22 mouse cellular contexts compared by ENCODE assay signal in genomic region chr2:17453676-17454075, GRCm38 (mm10).
DNase-seq lines count a peak whose midpoint lies in the region; ATAC-seq and TF ChIP-seq lines count a peak whose summit lies in the region.
"Had no signal": no experiment of that assay in that cellular context is flagged by ENCODE, and none has a peak within 500 bp of the region (broad histone marks: within the 10 kb centered on the region; RNA-seq: fewer than 3 reads in every experiment).

No protein-coding gene starts in this region.

- H3K4me1 ChIP-seq in embryonic facial prominence, embryonic 14.5 days (ENCODE audit: control insufficient read depth, insufficient read depth, low read length) = no peaks in the 10 kb centered on the region
- H3K4me1 ChIP-seq in embryonic facial prominence, embryonic 10.5 days = no peaks in the 10 kb centered on the region
- H3K4me1 ChIP-seq in lung, embryonic 14.5 days (ENCODE audit: insufficient read depth) = no peaks in the 10 kb centered on the region
- H3K4me1 ChIP-seq: forebrain, embryonic 13.5 days; limb, embryonic 10.5 days had no signal

- no peak for TF ChIP-seq CTCF in lung, embryonic 14.5 days (IDR thresholded peaks at IDR 0.05; ENCODE audit: low read depth)

- H3K9me3 ChIP-seq in embryonic facial prominence, embryonic 14.5 days (ENCODE audit: control insufficient read depth, low read length) = no peaks in the 10 kb centered on the region
- no peaks in the 10 kb centered on the region for H3K9me3 ChIP-seq in embryonic facial prominence, embryonic 10.5 days
- H3K9me3 ChIP-seq in lung, embryonic 14.5 days (ENCODE audit: low read depth, low read length) = no peaks in the 10 kb centered on the region
- H3K9me3 ChIP-seq: forebrain, embryonic 13.5 days; limb, embryonic 10.5 days had no signal

- H3K36me3 ChIP-seq in embryonic facial prominence, embryonic 14.5 days (ENCODE audit: control insufficient read depth, insufficient read depth, low read length) = no peaks in the 10 kb centered on the region
- no peaks in the 10 kb centered on the region for H3K36me3 ChIP-seq in embryonic facial prominence, embryonic 10.5 days (replicated peaks)
- 0 out of 2 replicates have a peak, but pooled peaks cover 7% of the 10 kb centered on the region for H3K36me3 ChIP-seq in lung, embryonic 14.5 days (ENCODE audit: insufficient read depth)
- H3K36me3 ChIP-seq: limb, embryonic 10.5 days had no signal

- H3K27me3 ChIP-seq in embryonic facial prominence, embryonic 14.5 days (replicated peaks; ENCODE audit: control insufficient read depth, insufficient read depth, low read length) = no peaks in the 10 kb centered on the region
- no peaks in the 10 kb centered on the region for H3K27me3 ChIP-seq in embryonic facial prominence, embryonic 10.5 days (replicated peaks; ENCODE audit: low read depth, poor library complexity, severe bottlenecking)
- H3K27me3 ChIP-seq in lung, embryonic 14.5 days (ENCODE audit: insufficient read depth, low read length) = no peaks in the 10 kb centered on the region
- H3K27me3 ChIP-seq: forebrain, embryonic 13.5 days; Patski had no signal

- no peak overlapping the region for H3K4me3 ChIP-seq in embryonic facial prominence, embryonic 14.5 days (ENCODE audit: low read depth, low read length)
- no peak overlapping the region for H3K4me3 ChIP-seq in embryonic facial prominence, embryonic 10.5 days
- no peak overlapping the region for H3K4me3 ChIP-seq in lung, embryonic 14.5 days (ENCODE audit: low read depth, low read length)
- H3K4me3 ChIP-seq: forebrain, embryonic 13.5 days; limb, embryonic 10.5 days had no signal

- DNase-seq in embryonic facial prominence, embryonic 14.5 days (ENCODE audit: low spot score) = peak; percentile 8
- DNase-seq in embryonic facial prominence, embryonic 10.5 days (ENCODE audit: low spot score) = no peak
- DNase-seq in lung, embryonic 14.5 days = peak; percentile 35
- no peak for DNase-seq in lung, postnatal 14 days
- peak; percentile 54 to 75 for DNase-seq in layer of hippocampus, adult 8-10 months (ENCODE audit: low spot score in 2 of 2)
- peak; percentile 43 for DNase-seq in telencephalon, adult 2 months (ENCODE audit: low read depth, low spot score)
- DNase-seq in urinary bladder, postnatal 10 days (ENCODE audit: low spot score) = no peak
- DNase-seq: adrenal gland, postnatal 10 days; cerebellum, adult 11-12 months; cerebellum, postnatal 36 days; gastrocnemius, postnatal 25 days; kidney, adult 18-20 months; lung, adult 18-20 months; lung, postnatal 36 days; right cerebral cortex, adult 18-20 months; thymus, adult 2 months had no signal

- H3K27ac ChIP-seq in embryonic facial prominence, embryonic 14.5 days (replicated peaks; ENCODE audit: low read depth, low read length) = no peak overlapping the region
- H3K27ac ChIP-seq in embryonic facial prominence, embryonic 10.5 days (replicated peaks) = no peak overlapping the region
- H3K27ac ChIP-seq in lung, embryonic 14.5 days (ENCODE audit: low read depth) = no peak overlapping the region
- H3K27ac ChIP-seq: forebrain, embryonic 13.5 days; kidney, postnatal 0 days; limb, embryonic 10.5 days had no signal

- no peak for ATAC-seq in embryonic facial prominence, embryonic 14.5 days (ENCODE audit: low read depth)
- no peak for ATAC-seq in lung, embryonic 14.5 days (ENCODE audit: insufficient read depth)
- ATAC-seq: CD4-positive, CD25-positive, alpha-beta regulatory T cell, adult 4 months; forebrain, embryonic 13.5 days; Patski had no signal

- H3K4me2 ChIP-seq in embryonic facial prominence, embryonic 14.5 days (ENCODE audit: low read depth, low read length) = no peak overlapping the region
- H3K4me2 ChIP-seq in lung, embryonic 14.5 days = no peak overlapping the region
- H3K4me2 ChIP-seq: forebrain, embryonic 13.5 days; liver, embryonic 11.5 days had no signal

- H3K9ac ChIP-seq in embryonic facial prominence, embryonic 14.5 days (ENCODE audit: low read depth, low read length) = no peak overlapping the region
- H3K9ac ChIP-seq in lung, embryonic 14.5 days = no peak overlapping the region
- H3K9ac ChIP-seq: forebrain, embryonic 13.5 days had no signal

Comparison
In these comparisons a context has a peak if more than half of its experiments do, and no peak if none do; other contexts are left out.
1. DNase-seq: peak in embryonic facial prominence, embryonic 14.5 days (single experiment), lung, embryonic 14.5 days (single experiment), layer of hippocampus, adult 8-10 months (2 of 2) and telencephalon, adult 2 months (single experiment); none in embryonic facial prominence, embryonic 10.5 days (single experiment), lung, postnatal 14 days (single experiment) and urinary bladder, postnatal 10 days (single experiment).